Comparison of ENCODE assay signal across 15 mouse cellular contexts in genomic region chr11:104099542-104099941, GRCm38 (mm10). TPM values are rescaled to one million over a fixed set of nuclear protein-coding genes. Genes with fewer than 3 reads are reported as not detected.
DNase-seq lines count a peak whose midpoint lies in the region; ATAC-seq lines count a peak whose summit lies in the region.
"Had no signal": no experiment of that assay in that cellular context is flagged by ENCODE, and none has a peak within 500 bp of the region (broad histone marks: within the 10 kb centered on the region; RNA-seq: fewer than 3 reads in every experiment).

No protein-coding gene starts in this region.

- WGBS in limb, embryonic 10.5 days = 9% methylated on average over 7 of the region's 7 CpGs

- H3K27ac ChIP-seq in limb, embryonic 10.5 days = no peak overlapping the region
- H3K27ac ChIP-seq: heart, embryonic 13.5 days; liver, embryonic 15.5 days had no signal

- no peak overlapping the region for H3K4me3 ChIP-seq in limb, embryonic 10.5 days
- H3K4me3 ChIP-seq: heart, embryonic 13.5 days; liver, embryonic 15.5 days; myocyte had no signal

- peak; percentile 52 for DNase-seq in embryo, embryonic 11 days
- DNase-seq in embryo, embryonic 10 days (ENCODE audit: low spot score) = no peak
- DNase-seq in MN1 (ENCODE audit: low spot score) = peak; percentile 32
- peak; percentile 44 to 53 for DNase-seq in frontal cortex, postnatal 14 days (ENCODE audit: low spot score in 2 of 2)
- DNase-seq in limb, embryonic 10.5 days (ENCODE audit: low spot score) = peak; percentile 45
- DNase-seq in spleen, postnatal 4 days (ENCODE audit: low spot score in 2 of 2) = no peak
- DNase-seq in adrenal gland, adult 8-10 months = no peak
- DNase-seq: adrenal gland, adult 2 months; cerebellum, adult 11-12 months; kidney, postnatal 4 days had no signal

- H3K36me3 ChIP-seq in limb, embryonic 10.5 days = no peaks in the 10 kb centered on the region
- H3K36me3 ChIP-seq: G1E; heart, embryonic 13.5 days; liver, embryonic 15.5 days had no signal

- no peak for ATAC-seq in erythroblast, adult 5-6 weeks (replicated peaks; ENCODE audit: low FRiP score, poor library complexity, severe bottlenecking)

- H3K9me3 ChIP-seq in limb, embryonic 10.5 days (replicated peaks) = no peaks in the 10 kb centered on the region
- H3K9me3 ChIP-seq: G1E; heart, embryonic 13.5 days; liver, embryonic 15.5 days had no signal

- H3K4me1 ChIP-seq in limb, embryonic 10.5 days = peaks cover 20% of the 10 kb centered on the region
- H3K4me1 ChIP-seq: heart, embryonic 13.5 days; liver, embryonic 15.5 days had no signal

- peaks cover 6% of the 10 kb centered on the region; the same call in 1 of the 2 replicates for H3K27me3 ChIP-seq in limb, embryonic 10.5 days (ENCODE audit: low read depth, poor library complexity, severe bottlenecking)
- H3K27me3 ChIP-seq: liver, embryonic 15.5 days had no signal

RNA-seq across cellular contexts. Expression of gene Crhr1, which starts 33.1 kb away (rescaled TPM):
- 1.1 and 1.5 TPM in 2 replicates for polyA plus RNA-seq in limb, embryonic 10.5 days (2016; fragmentation: Nextera tagmentation; extraction: Ambion mirVana)
- not detected in 2 replicates for total RNA-seq in erythroblast, adult 5-6 weeks (2015; ENCODE audit: low replicate concordance)
- total RNA-seq in erythroblast, adult 5-6 weeks (2017; ENCODE audit: low replicate concordance) = not detected in 2 replicates
- 1 to 10 TPM in 1 of 4 experiments, under 1 TPM in 1, not detected in 2; 0.58 to 1.6 TPM for total RNA-seq in adrenal gland, adult 8-10 months (2022)
- total RNA-seq: adrenal gland, adult 2 months; G1E had no signal
- polyA plus RNA-seq: G1E; heart, embryonic 13.5 days; liver, embryonic 15.5 days; myocyte had no signal

Comparison
In these comparisons a context has a peak if more than half of its experiments do, and no peak if none do; other contexts are left out.
1. DNase-seq: peak in embryo, embryonic 11 days (single experiment), MN1 (single experiment), frontal cortex, postnatal 14 days (2 of 2) and limb, embryonic 10.5 days (single experiment); none in embryo, embryonic 10 days (single experiment), spleen, postnatal 4 days (0 of 2) and adrenal gland, adult 8-10 months (single experiment).